Mouse (Mus musculus) intestine, embryonic 15.5 days (tissue): ENCODE data around the gene Mdfic. TPM values are rescaled to one million over a fixed set of nuclear protein-coding genes. Genes with fewer than 3 reads are reported as not detected.

Experiments
- ATAC-seq: fragments of 200-750 bp; cut with Nextera tagmentation; 2 replicates; pipeline ENCODE4 v1.8.0; 2017; ENCODE audit warnings: moderate TSS enrichment, moderate library complexity
- H3K27ac ChIP-seq: fragments of 300-500 bp; sonication (generic); 2 replicates; pipeline ENCODE4 v1.5.1; 2015; ENCODE audit warnings: mild to moderate bottlenecking, inconsistent platforms
- H3K27me3 ChIP-seq: fragments of 300-500 bp; sonication (generic); replicated peaks from 2 replicates; pipeline ENCODE4 v1.6.1; 2015; ENCODE audit warnings: inconsistent platforms
- H3K36me3 ChIP-seq: fragments of 300-500 bp; sonication (generic); 2 replicates; pipeline ENCODE4 v1.6.1; 2015; ENCODE audit warnings: inconsistent platforms
- H3K4me1 ChIP-seq: fragments of 300-500 bp; sonication (generic); replicated peaks from 2 replicates; pipeline ENCODE4 v1.6.1; 2015; ENCODE audit warnings: inconsistent platforms
- H3K4me2 ChIP-seq: fragments of 300-500 bp; sonication (generic); replicated peaks from 2 replicates; pipeline ENCODE4 v1.6.1; 2015; ENCODE audit warnings: mild to moderate bottlenecking, inconsistent platforms
- H3K4me3 ChIP-seq: fragments of 300-500 bp; sonication (generic); replicated peaks from 2 replicates; pipeline ENCODE4 v1.5.1; 2015; ENCODE audit warnings: inconsistent platforms
- H3K9ac ChIP-seq: fragments of 300-500 bp; sonication (generic); 2 replicates; pipeline ENCODE4 v1.6.1; 2015; ENCODE audit warnings: inconsistent platforms
- H3K9me3 ChIP-seq: fragments of 300-500 bp; sonication (generic); 2 replicates; pipeline ENCODE4 v1.6.1; 2016; ENCODE audit warnings: inconsistent platforms
- WGBS: fragments of 180-500 bp; shearing (Covaris S2); methylation state at CpG from one replicate; pipeline ENCODE4 v1.1.7; 2015; 5-methylcytosine and 5-hydroxymethylcytosine counted together
- polyA plus RNA-seq: library from polyadenylated mRNA; unstranded; fragments of >200 nt; fragmentation: Nextera tagmentation; extraction: Ambion mirVana; gene quantifications from 2 replicates; pipeline ENCODE4 v1.2.1, GENCODE M21; 2015

Mdfic gene
- polyA plus RNA-seq, 1 experiment from 2014 or later, result 4.5 TPM

DNA sequence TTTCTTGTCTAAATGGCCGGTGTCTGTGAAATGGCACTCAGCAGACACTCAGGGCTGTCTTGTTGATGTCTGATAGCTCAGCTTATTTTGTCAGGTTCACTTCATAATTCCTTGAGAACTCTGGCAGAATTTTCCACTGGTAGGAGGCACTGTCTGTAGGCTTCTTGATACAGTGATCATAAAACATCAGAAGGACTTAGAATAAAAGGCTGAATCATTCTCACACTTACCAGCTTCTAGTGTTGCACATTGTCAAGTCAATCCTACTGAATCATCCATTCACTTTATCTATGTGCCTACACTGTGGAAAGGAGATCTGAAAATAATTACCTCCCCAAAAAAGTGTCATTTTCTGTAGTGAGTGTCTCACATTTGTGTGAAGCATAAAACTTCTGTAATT is 110.2 kb downstream of the Mdfic start:
- H3K27ac ChIP-seq, result no peak overlapping the region
- WGBS, result 79% methylated on average over 1 of the region's 1 CpGs
- H3K9me3 ChIP-seq, result no peaks in the 10 kb centered on the region
- H3K9ac ChIP-seq, result no peak overlapping the region
- ATAC-seq, result no peak
- H3K4me1 ChIP-seq, result no peaks in the 10 kb centered on the region
- H3K36me3 ChIP-seq, result no peaks in the 10 kb centered on the region
- H3K4me3 ChIP-seq, result no peak overlapping the region
- H3K4me2 ChIP-seq, result no peak overlapping the region
- no peaks in the 10 kb centered on the region for H3K27me3 ChIP-seq

- no peak overlapping the region for H3K4me3 ChIP-seq
- H3K27me3 ChIP-seq, result no peaks in the 10 kb centered on the region
- WGBS, result 78% methylated on average over 3 of the region's 3 CpGs
- H3K9me3 ChIP-seq, result no peaks in the 10 kb centered on the region
- no peaks in the 10 kb centered on the region for H3K4me1 ChIP-seq
- H3K9ac ChIP-seq, result no peak overlapping the region
- no peak overlapping the region for H3K4me2 ChIP-seq
- H3K36me3 ChIP-seq, result no peaks in the 10 kb centered on the region
- ATAC-seq, result no peak
- no peak overlapping the region for H3K27ac ChIP-seq
Measured at GRCm38 (mm10) chr6:15837695-15838094, 117.2 kb downstream of the Mdfic start.

DNA sequence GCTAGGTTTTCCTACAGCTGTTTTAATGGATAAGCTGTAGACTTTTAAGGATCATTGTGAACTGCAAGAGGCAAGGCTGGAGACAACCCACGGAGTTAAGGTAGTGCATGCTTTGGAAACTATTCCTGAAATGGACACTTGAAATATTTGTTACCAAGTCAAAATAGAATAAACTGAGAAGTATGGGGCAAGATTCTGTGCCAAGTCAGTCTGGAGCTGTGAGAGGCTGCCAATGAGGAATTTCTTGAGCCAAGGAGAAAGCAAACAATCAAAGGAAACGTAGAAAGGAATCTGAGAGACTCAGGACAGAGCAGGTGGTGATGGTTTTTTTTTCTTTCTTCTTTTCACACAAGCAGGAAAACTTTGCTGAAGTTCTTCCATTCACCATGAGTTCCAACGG is 119.4 kb downstream of the Mdfic start:
- 64% methylated on average over 3 of the region's 3 CpGs for WGBS

DNA sequence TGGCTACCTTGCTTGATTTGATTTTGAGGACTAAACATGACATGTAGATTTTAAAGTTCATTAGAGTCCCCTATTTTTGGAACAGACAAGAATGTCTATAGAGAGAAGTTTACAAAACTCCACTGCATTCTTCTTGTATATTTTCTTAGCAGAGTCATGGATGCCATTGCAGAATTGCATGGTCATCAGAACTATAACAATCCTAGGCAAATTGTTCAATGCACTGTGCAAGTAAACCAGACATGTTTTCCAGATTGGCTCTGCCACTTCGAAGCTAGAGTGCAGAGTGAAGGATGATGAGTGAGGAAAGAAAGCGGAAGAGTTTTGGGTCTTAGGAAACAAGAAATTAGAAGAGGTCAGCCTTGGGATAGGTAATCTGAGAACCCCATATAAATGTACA is 120.0 kb downstream of the Mdfic start:
- no peaks in the 10 kb centered on the region for H3K9me3 ChIP-seq
- ATAC-seq, result no peak
- no peak overlapping the region for H3K27ac ChIP-seq
- no peaks in the 10 kb centered on the region for H3K4me1 ChIP-seq
- H3K4me2 ChIP-seq, result no peak overlapping the region
- H3K27me3 ChIP-seq, result no peaks in the 10 kb centered on the region
- no peaks in the 10 kb centered on the region for H3K36me3 ChIP-seq
- no peak overlapping the region for H3K4me3 ChIP-seq
- no peak overlapping the region for H3K9ac ChIP-seq
- 94% methylated on average over 2 of the region's 2 CpGs for WGBS

More for the DNA sequence above, 119.4 kb downstream of the Mdfic start:
- Histone ChIP-seq H3K4me3 (no peak overlapping the region), H3K4me1 (no peaks in the 10 kb centered on the region), H3K9me3 (no peaks in the 10 kb centered on the region), H3K27ac (no peak overlapping the region), H3K4me2 (no peak overlapping the region), H3K36me3 (no peaks in the 10 kb centered on the region), H3K9ac (no peak overlapping the region), H3K27me3 (no peaks in the 10 kb centered on the region)
- no peak for ATAC-seq

DNA sequence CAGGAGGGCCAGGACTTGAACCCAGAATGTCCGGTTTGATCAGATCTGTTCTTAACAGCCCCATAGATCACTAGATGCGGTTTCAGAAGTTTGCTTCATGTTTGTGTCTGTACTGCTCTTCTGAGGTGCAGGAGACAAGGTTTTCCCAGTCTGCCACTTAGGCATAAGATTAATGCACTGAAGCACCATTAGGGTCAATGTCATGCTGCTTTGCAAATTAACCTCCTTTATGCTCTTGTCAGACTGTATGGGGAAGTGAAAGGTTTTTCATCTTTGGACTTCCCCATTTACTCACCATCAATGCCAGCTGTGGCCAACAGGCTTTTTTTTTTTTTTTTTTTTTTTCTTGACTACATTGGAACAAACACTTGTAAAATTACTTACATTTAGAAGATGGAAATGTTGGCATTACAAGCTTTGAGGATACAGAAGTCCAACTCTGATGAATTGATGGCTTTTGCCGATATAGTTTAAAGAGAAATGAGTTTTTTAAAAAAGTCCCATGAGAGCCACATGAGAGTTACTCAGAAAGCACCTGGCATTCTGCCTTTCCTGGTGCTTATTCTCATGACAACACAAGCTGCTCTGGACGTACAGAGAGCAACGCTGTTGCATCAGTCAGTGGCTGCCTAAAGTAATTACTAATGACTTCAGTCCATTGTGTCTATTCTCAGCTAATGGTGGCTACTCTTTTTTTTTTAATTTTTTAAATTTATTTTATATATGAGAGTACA is 121.2 kb downstream of the Mdfic start:
- 77% methylated on average over 5 of the region's 5 CpGs for WGBS

GRCm38 (mm10) chr6:15843295-15843694 is 122.8 kb downstream of the Mdfic start:
- Histone ChIP-seq H3K27ac (no peak overlapping the region), H3K36me3 (no peaks in the 10 kb centered on the region), H3K27me3 (no peaks in the 10 kb centered on the region), H3K4me3 (no peak overlapping the region), H3K9ac (no peak overlapping the region), H3K4me2 (no peak overlapping the region), H3K4me1 (no peaks in the 10 kb centered on the region), H3K9me3 (no peaks in the 10 kb centered on the region)
- WGBS, result 88% methylated on average over 3 of the region's 3 CpGs
- ATAC-seq, result no peak

More for the DNA sequence above, 121.2 kb downstream of the Mdfic start:
- Histone ChIP-seq H3K4me2 (no peak overlapping the region), H3K9ac (no peak overlapping the region), H3K4me3 (no peak overlapping the region), H3K36me3 (no peaks in the 10 kb centered on the region), H3K4me1 (no peaks in the 10 kb centered on the region), H3K9me3 (no peaks in the 10 kb centered on the region), H3K27me3 (no peaks in the 10 kb centered on the region), H3K27ac (no peak overlapping the region)
- no peak for ATAC-seq

DNA sequence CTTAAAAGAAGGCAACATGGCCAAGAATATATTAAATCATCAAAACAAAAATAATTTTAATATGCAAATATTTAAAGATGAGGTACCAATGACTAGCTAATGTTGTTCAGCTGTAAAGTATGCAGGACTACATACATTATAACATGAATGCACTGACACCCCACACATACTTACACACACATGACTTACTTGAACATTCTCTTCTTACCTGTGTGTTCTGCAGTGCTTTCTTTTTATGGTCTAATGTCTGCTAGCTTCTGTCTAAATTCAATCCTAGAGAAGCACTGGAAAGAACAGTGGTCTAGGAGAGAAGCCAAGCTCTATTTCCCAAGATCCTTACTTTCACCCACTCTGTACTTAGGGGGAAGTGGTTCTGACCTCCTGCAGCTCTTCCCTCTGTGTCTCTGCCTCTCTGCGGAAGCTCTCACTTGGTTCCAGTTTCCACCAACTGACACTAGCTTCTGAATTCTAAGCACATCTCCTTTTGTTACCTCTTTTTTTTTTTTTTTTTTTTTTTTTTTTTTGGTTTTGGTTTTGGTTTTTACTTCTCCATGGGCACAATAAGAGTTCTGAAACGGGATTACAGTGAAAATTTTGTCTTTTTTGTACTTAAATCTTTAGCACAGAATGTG is 125.4 kb downstream of the Mdfic start:
- WGBS, result 72% methylated on average over 2 of the region's 2 CpGs
- no peak overlapping the region for H3K9ac ChIP-seq
- no peaks in the 10 kb centered on the region for H3K9me3 ChIP-seq
- no peaks in the 10 kb centered on the region for H3K27me3 ChIP-seq
- no peak overlapping the region for H3K4me3 ChIP-seq
- no peak overlapping the region for H3K27ac ChIP-seq
- ATAC-seq, result no peak
- no peaks in the 10 kb centered on the region for H3K4me1 ChIP-seq
- H3K4me2 ChIP-seq, result no peak overlapping the region
- H3K36me3 ChIP-seq, result no peaks in the 10 kb centered on the region
